Mouse (Mus musculus) heart, postnatal 0 days (tissue): ENCODE data around the gene Negr1. TPM values are rescaled to one million over a fixed set of nuclear protein-coding genes. Genes with fewer than 3 reads are reported as not detected.

ENCODE experiments used
- ATAC-seq: fragments of 200-750 bp; cut with Nextera tagmentation; 2 replicates; pipeline ENCODE4 v1.8.0; 2017; ENCODE audit warnings: low read depth, moderate number of reproducible peaks, moderate library complexity; ENCODE audit not compliant: insufficient read depth
- DNase-seq: peaks from one replicate; pipeline ENCODE4 v3.0.0-alpha.2; 2016; ENCODE audit warnings: low spot score
- H3K27ac ChIP-seq: fragments of 300-500 bp; sonication (generic); 2 replicates; pipeline ENCODE4 v1.5.1; 2014; ENCODE audit warnings: low read depth, mild to moderate bottlenecking
- H3K27me3 ChIP-seq: fragments of 300-500 bp; sonication (generic); 2 replicates; pipeline ENCODE4 v1.6.1; 2014; ENCODE audit warnings: low read length, mixed read lengths; ENCODE audit not compliant: control insufficient read depth, insufficient read depth
- H3K36me3 ChIP-seq: fragments of 300-500 bp; sonication (generic); replicated peaks from 2 replicates; pipeline ENCODE4 v1.6.1; 2014; ENCODE audit warnings: low read length, mixed read lengths; ENCODE audit not compliant: control insufficient read depth, insufficient read depth
- H3K4me1 ChIP-seq: fragments of 300-500 bp; sonication (generic); 2 replicates; pipeline ENCODE4 v1.6.1; 2014; ENCODE audit warnings: antibody characterized with exemption; ENCODE audit not compliant: control insufficient read depth, insufficient read depth
- H3K4me2 ChIP-seq: fragments of 300-500 bp; sonication (generic); 2 replicates; pipeline ENCODE4 v1.6.1; 2014; ENCODE audit warnings: low read depth, mild to moderate bottlenecking, low read length, moderate library complexity
- H3K4me3 ChIP-seq: fragments of 300-500 bp; sonication (generic); 2 replicates; pipeline ENCODE4 v1.5.1; 2014; ENCODE audit warnings: low read depth, low read length
- H3K9ac ChIP-seq: fragments of 300-500 bp; sonication (generic); replicated peaks from 2 replicates; pipeline ENCODE4 v1.6.1; 2014; ENCODE audit warnings: low read depth, low read length, mixed read lengths
- H3K9me3 ChIP-seq: fragments of 300-500 bp; sonication (generic); replicated peaks from 2 replicates; pipeline ENCODE4 v1.6.1; 2016; ENCODE audit warnings: low read length; ENCODE audit not compliant: control insufficient read depth
- CTCF ChIP-seq: IDR thresholded peaks from 2 replicates; pipeline ENCODE4 v1.5.1; 2016; ENCODE audit warnings: antibody characterized with exemption, control low read depth, low read depth
- EP300 ChIP-seq: IDR thresholded peaks from 2 replicates; pipeline ENCODE4 v1.6.1; 2016; ENCODE audit warnings: antibody characterized with exemption, low read depth
- WGBS: fragments of 180-500 bp; shearing (Covaris S2); extraction: QIAGEN DNeasy Blood & Tissue Kit; methylation state at CpG from one replicate; pipeline ENCODE4 v1.1.7; 2014; 5-methylcytosine and 5-hydroxymethylcytosine counted together
- polyA plus RNA-seq: library from polyadenylated mRNA; unstranded; fragments of >200 nt; fragmentation: Nextera tagmentation; extraction: Ambion mirVana; gene quantifications from 2 replicates; pipeline ENCODE4 v1.2.1, GENCODE M21; 2015
- total RNA-seq: library from RNA; depleted of rRNA; stranded (reverse); fragments of >200 nt; gene quantifications from 2 replicates; pipeline ENCODE4 v1.2.3, GENCODE M21; 2014; ENCODE audit warnings: low replicate concordance

Gene Negr1
- total and polyA plus RNA-seq, 2 experiments from 2014 or later, result 0.55 to 2.0 TPM

GRCm38 (mm10) chr3:156809836-156810235 is 248.2 kb downstream of the Negr1 start:
- no peak overlapping the region for H3K9ac ChIP-seq
- no peak overlapping the region for H3K4me3 ChIP-seq
- ATAC-seq (no peak), DNase-seq (no peak)
- no peaks in the 10 kb centered on the region for H3K4me1 ChIP-seq
- no peak overlapping the region for H3K4me2 ChIP-seq
- H3K27ac ChIP-seq, result no peak overlapping the region
- WGBS, result 81% methylated on average over 3 of the region's 3 CpGs
- no peaks in the 10 kb centered on the region for H3K9me3 ChIP-seq
- TF ChIP-seq CTCF (no peak), EP300 (no peak)
- no peaks in the 10 kb centered on the region for H3K36me3 ChIP-seq
- H3K27me3 ChIP-seq, result no peaks in the 10 kb centered on the region

DNA sequence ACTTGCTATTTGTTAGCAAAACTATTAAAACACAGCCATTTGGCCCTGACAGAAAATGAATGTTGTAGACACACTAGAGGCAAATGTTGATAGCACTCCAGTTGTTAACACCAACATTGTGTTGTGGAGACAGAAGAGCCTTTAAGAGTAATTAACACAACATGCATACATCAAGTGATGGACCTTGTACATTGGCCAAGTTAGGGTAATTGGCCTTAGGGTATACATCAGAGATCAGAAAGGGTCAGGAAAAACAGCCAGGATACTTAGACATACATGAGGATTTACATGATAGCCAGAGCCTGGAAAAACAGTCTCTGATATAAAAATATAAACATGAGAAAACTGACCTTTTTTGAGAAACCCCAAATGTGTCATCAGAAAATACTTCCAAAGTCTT is 255.3 kb downstream of the Negr1 start:
- Histone ChIP-seq H3K9ac (no peak overlapping the region), H3K27me3 (no peaks in the 10 kb centered on the region), H3K27ac (no peak overlapping the region), H3K4me1 (no peaks in the 10 kb centered on the region), H3K9me3 (no peaks in the 10 kb centered on the region), H3K4me2 (no peak overlapping the region), H3K36me3 (no peaks in the 10 kb centered on the region), H3K4me3 (no peak overlapping the region)
- DNase-seq, result no peak
- ATAC-seq, result no peak
- no peak for TF ChIP-seq EP300
- TF ChIP-seq CTCF, result no peak

- TF ChIP-seq EP300 (no peak), CTCF (no peak)
- H3K27me3 ChIP-seq, result no peaks in the 10 kb centered on the region
- no peaks in the 10 kb centered on the region for H3K36me3 ChIP-seq
- no peak overlapping the region for H3K9ac ChIP-seq
- no peak overlapping the region for H3K4me2 ChIP-seq
- H3K4me1 ChIP-seq, result no peaks in the 10 kb centered on the region
- WGBS, result 73% methylated on average over 6 of the region's 6 CpGs
- H3K9me3 ChIP-seq, result no peaks in the 10 kb centered on the region
- DNase-seq (no peak), ATAC-seq (no peak)
- H3K27ac ChIP-seq, result no peak overlapping the region
- H3K4me3 ChIP-seq, result no peak overlapping the region
Measured at GRCm38 (mm10) chr3:156817452-156817851, 255.9 kb downstream of the Negr1 start.

- Histone ChIP-seq H3K4me3 (no peak overlapping the region), H3K27me3 (no peaks in the 10 kb centered on the region), H3K9me3 (no peaks in the 10 kb centered on the region), H3K4me1 (no peaks in the 10 kb centered on the region), H3K9ac (no peak overlapping the region), H3K27ac (no peak overlapping the region), H3K4me2 (no peak overlapping the region), H3K36me3 (no peaks in the 10 kb centered on the region)
- 72% methylated on average over 3 of the region's 3 CpGs for WGBS
- ATAC-seq (no peak), DNase-seq (no peak)
- no peak for TF ChIP-seq EP300
Measured at GRCm38 (mm10) chr3:156823039-156823438, 261.4 kb downstream of the Negr1 start.

DNA sequence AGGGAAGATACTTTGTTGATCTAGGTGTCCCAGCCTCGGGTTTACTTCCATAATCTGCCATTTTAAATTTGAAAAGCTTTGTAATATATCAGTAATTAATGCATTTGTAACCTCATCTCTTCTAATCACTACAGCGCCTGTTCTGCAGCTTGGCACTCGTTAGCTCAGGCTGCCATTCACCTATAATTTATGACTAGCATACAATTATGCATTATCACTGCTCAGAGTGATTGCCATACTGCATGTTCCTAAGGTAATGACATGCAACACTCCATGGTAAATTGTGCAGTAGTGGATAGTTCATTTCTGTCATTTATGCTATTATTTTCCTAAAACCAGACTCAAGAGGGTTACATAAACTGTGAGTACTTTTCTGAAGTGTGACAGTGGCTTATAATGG is 272.3 kb downstream of the Negr1 start:
- Histone ChIP-seq H3K4me2 (no peak overlapping the region), H3K4me3 (no peak overlapping the region), H3K9me3 (no peaks in the 10 kb centered on the region), H3K27me3 (no peaks in the 10 kb centered on the region), H3K4me1 (no peaks in the 10 kb centered on the region), H3K27ac (no peak overlapping the region), H3K36me3 (no peaks in the 10 kb centered on the region), H3K9ac (no peak overlapping the region)
- TF ChIP-seq CTCF (no peak), EP300 (no peak)
- ATAC-seq (no peak), DNase-seq (no peak)
- 64% methylated on average over 3 of the region's 3 CpGs for WGBS

DNA sequence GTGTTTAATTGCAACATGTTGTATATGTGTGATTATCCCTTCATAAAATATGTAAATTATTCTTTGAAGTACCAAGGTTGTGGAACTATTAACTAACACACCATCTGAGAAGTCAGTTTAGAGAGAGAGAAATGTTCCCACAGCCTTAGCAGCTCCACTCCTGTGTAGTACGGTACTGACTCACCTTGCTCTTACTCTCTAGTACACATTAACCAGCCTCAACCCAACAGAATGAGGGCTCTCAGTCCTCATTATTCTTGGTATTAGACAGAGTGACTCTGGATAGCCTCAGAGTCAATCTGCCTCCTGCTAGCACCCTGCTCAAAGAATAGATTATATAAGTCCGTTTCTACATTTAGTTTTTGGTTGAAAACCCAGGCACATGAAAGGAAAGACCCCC is 277.0 kb downstream of the Negr1 start:
- Histone ChIP-seq H3K4me3 (no peak overlapping the region), H3K9me3 (no peaks in the 10 kb centered on the region), H3K9ac (no peak overlapping the region), H3K4me1 (no peaks in the 10 kb centered on the region), H3K27ac (no peak overlapping the region), H3K27me3 (no peaks in the 10 kb centered on the region), H3K4me2 (no peak overlapping the region), H3K36me3 (no peaks in the 10 kb centered on the region)
- ATAC-seq, result no peak
- no peak for DNase-seq
- WGBS, result 63% methylated on average over 2 of the region's 2 CpGs
- TF ChIP-seq CTCF, result no peak
- TF ChIP-seq EP300, result no peak
